ENCODE assay signal across 9 mouse cellular contexts in the genomic region with DNA sequence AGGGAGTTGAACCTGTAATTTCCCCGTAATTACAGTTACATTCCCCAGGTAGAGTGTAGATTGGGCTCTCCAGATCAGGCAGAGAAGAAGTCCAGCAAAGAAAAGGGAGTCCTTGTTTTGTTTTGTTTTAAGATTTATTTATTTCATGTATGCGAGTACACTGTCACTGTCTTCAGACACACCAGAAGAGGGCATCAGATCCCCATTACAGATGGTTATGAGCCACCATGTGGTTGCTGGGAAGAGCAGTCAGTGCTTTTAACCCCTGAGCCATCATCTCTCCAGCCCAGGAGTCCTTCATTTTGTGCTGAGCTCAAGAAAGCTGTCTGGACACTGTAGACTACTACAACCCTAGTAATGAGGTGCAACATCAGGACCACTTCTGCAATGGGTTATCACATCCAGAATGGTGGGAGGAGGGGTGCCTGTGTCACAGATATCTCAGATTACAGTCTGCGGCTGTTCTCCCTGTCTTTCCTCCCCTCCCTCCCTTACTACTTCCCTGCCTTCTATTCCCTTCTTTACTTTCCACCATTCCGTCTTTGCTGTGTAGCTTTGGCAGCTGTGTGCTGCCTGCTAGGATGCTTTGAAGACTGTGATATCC. TPM values are rescaled to one million over a fixed set of nuclear protein-coding genes. Genes with fewer than 3 reads are reported as not detected.
A peak's percentile ranks its signal among the peaks of the same experiment; 100 is the strongest.
DNase-seq lines count a peak whose midpoint lies in the region; ATAC-seq lines count a peak whose summit lies in the region.
"Had no signal": no experiment of that assay in that cellular context is flagged by ENCODE, and none has a peak within 500 bp of the region (broad histone marks: within the 10 kb centered on the region; RNA-seq: fewer than 3 reads in every experiment).

No protein-coding gene starts in this region.

- H3K4me3 ChIP-seq in neural tube, embryonic 11.5 days (ENCODE audit: low read depth, low read length) = no peak overlapping the region
- no peak overlapping the region for H3K4me3 ChIP-seq in forebrain, embryonic 13.5 days
- peak overlapping the region; percentile 4; the same call in 1 of the 2 replicates for H3K4me3 ChIP-seq in limb, embryonic 11.5 days (ENCODE audit: low read depth, low read length)
- H3K4me3 ChIP-seq in stomach, embryonic 16.5 days (replicated peaks; ENCODE audit: low read length) = peak overlapping the region; percentile 42
- H3K4me3 ChIP-seq: erythroblast, embryonic 14.5 days had no signal

- H3K9me3 ChIP-seq in neural tube, embryonic 11.5 days (ENCODE audit: control insufficient read depth, low read length) = no peaks in the 10 kb centered on the region
- no peaks in the 10 kb centered on the region for H3K9me3 ChIP-seq in forebrain, embryonic 13.5 days (replicated peaks)
- no peaks in the 10 kb centered on the region for H3K9me3 ChIP-seq in limb, embryonic 11.5 days (ENCODE audit: control insufficient read depth, low read length)
- H3K9me3 ChIP-seq in stomach, embryonic 16.5 days (replicated peaks; ENCODE audit: control insufficient read depth, low read length) = no peaks in the 10 kb centered on the region

- H3K9ac ChIP-seq in neural tube, embryonic 11.5 days (ENCODE audit: low read length) = no peak overlapping the region
- H3K9ac ChIP-seq in forebrain, embryonic 13.5 days = no peak overlapping the region
- no peak overlapping the region for H3K9ac ChIP-seq in limb, embryonic 11.5 days (ENCODE audit: low read length)
- H3K9ac ChIP-seq in stomach, embryonic 16.5 days (ENCODE audit: low read length) = peak overlapping the region; percentile 44; the same call in 1 of the 2 replicates

- H3K27ac ChIP-seq in neural tube, embryonic 11.5 days (ENCODE audit: low read depth, low read length) = no peak overlapping the region
- H3K27ac ChIP-seq in forebrain, embryonic 13.5 days = no peak overlapping the region
- no peak overlapping the region for H3K27ac ChIP-seq in limb, embryonic 11.5 days (replicated peaks; ENCODE audit: low read depth, low read length)
- H3K27ac ChIP-seq in stomach, embryonic 16.5 days (ENCODE audit: low read length) = peak overlapping the region; percentile 53; the same call in 1 of the 2 replicates

- H3K36me3 ChIP-seq in neural tube, embryonic 11.5 days (ENCODE audit: control insufficient read depth, insufficient read depth, low read length) = no peaks in the 10 kb centered on the region
- H3K36me3 ChIP-seq in forebrain, embryonic 13.5 days (ENCODE audit: poor library complexity, severe bottlenecking) = no peaks in the 10 kb centered on the region
- no peaks in the 10 kb centered on the region for H3K36me3 ChIP-seq in limb, embryonic 11.5 days (ENCODE audit: control insufficient read depth, insufficient read depth, low read length)
- H3K36me3 ChIP-seq in stomach, embryonic 16.5 days (ENCODE audit: control insufficient read depth, insufficient read depth, low read length) = no peaks in the 10 kb centered on the region

- no peaks in the 10 kb centered on the region for H3K27me3 ChIP-seq in neural tube, embryonic 11.5 days (ENCODE audit: control insufficient read depth, insufficient read depth, low read length)
- H3K27me3 ChIP-seq in forebrain, embryonic 13.5 days = peaks cover 5% of the 10 kb centered on the region; the same call in 1 of the 2 replicates
- no peaks in the 10 kb centered on the region for H3K27me3 ChIP-seq in limb, embryonic 11.5 days (ENCODE audit: control insufficient read depth, insufficient read depth, low read length)
- no peaks in the 10 kb centered on the region for H3K27me3 ChIP-seq in stomach, embryonic 16.5 days (ENCODE audit: control insufficient read depth, insufficient read depth, low read length)

- DNase-seq in neural tube, embryonic 11.5 days (ENCODE audit: low spot score) = no peak
- DNase-seq in neural tube, embryonic 10.5 days (ENCODE audit: extremely low spot score, low spot score) = no peak
- peak; percentile 34 for DNase-seq in limb, embryonic 11.5 days (ENCODE audit: low spot score)
- no peak for DNase-seq in spleen, postnatal 10 days (ENCODE audit: low spot score in 2 of 2)

- WGBS in neural tube, embryonic 11.5 days = 40% methylated on average over 4 of the region's 4 CpGs
- WGBS in forebrain, embryonic 13.5 days = 40% methylated on average over 4 of the region's 4 CpGs
- 38% methylated on average over 4 of the region's 4 CpGs for WGBS in limb, embryonic 11.5 days
- 47% methylated on average over 4 of the region's 4 CpGs for WGBS in stomach, embryonic 16.5 days

- 0 out of 2 replicates have a peak, but pooled peaks cover 3% of the 10 kb centered on the region for H3K4me1 ChIP-seq in neural tube, embryonic 11.5 days (ENCODE audit: control insufficient read depth, insufficient read depth, low read length)
- H3K4me1 ChIP-seq in forebrain, embryonic 13.5 days = peaks cover 7% of the 10 kb centered on the region
- H3K4me1 ChIP-seq in limb, embryonic 11.5 days (ENCODE audit: control insufficient read depth, insufficient read depth, low read length) = peaks cover 6% of the 10 kb centered on the region; the same call in 1 of the 2 replicates
- peaks cover 3% of the 10 kb centered on the region; the same call in 1 of the 2 replicates for H3K4me1 ChIP-seq in stomach, embryonic 16.5 days (ENCODE audit: control insufficient read depth, insufficient read depth, low read length)

- no peak for ATAC-seq in neural tube, embryonic 11.5 days (ENCODE audit: insufficient read depth, low FRiP score, low TSS enrichment)
- no peak for ATAC-seq in forebrain, embryonic 13.5 days
- 0 out of 2 replicates have a peak, but pooled peaks have one; percentile 44 for ATAC-seq in limb, embryonic 11.5 days (ENCODE audit: insufficient number of reproducible peaks, low FRiP score, low TSS enrichment, low read depth)
- no peak for ATAC-seq in stomach, embryonic 16.5 days (ENCODE audit: insufficient read depth, low FRiP score)
- no peak for ATAC-seq in cerebellum, adult (ENCODE audit: insufficient number of reproducible peaks, low FRiP score, low TSS enrichment)
- ATAC-seq in inflammation-experienced regulatory T-cells, adult 6 months = no peak

- H3K4me2 ChIP-seq in neural tube, embryonic 11.5 days (ENCODE audit: low read depth) = peak overlapping the region; percentile 33
- peak overlapping the region; percentile 46 for H3K4me2 ChIP-seq in forebrain, embryonic 13.5 days
- H3K4me2 ChIP-seq in limb, embryonic 11.5 days (ENCODE audit: low read depth, severe bottlenecking) = peak overlapping the region; percentile 45
- peak overlapping the region; percentile 56 for H3K4me2 ChIP-seq in stomach, embryonic 16.5 days (ENCODE audit: low read depth, low read length)

RNA-seq across cellular contexts. Expression of gene Cyb5r3, which starts 36.8 kb away (rescaled TPM):
- polyA plus RNA-seq in neural tube, embryonic 11.5 days (2014; fragmentation: Nextera tagmentation; extraction: Ambion mirVana) = 175 and 179 TPM in 2 replicates
- polyA plus RNA-seq in forebrain, embryonic 13.5 days (2015; fragmentation: Nextera tagmentation; extraction: Ambion mirVana) = 99.0 and 107 TPM in 2 replicates
- polyA plus RNA-seq in limb, embryonic 11.5 days (2014; fragmentation: Nextera tagmentation; extraction: Ambion mirVana) = 136 and 149 TPM in 2 replicates
- polyA plus RNA-seq in stomach, embryonic 16.5 days (2015; fragmentation: Nextera tagmentation; extraction: Ambion mirVana) = 211 and 262 TPM in 2 replicates
- 10 to 100 TPM; 58.4 to 85.8 (median 76.2) TPM for polyA plus RNA-seq in inflammation-experienced regulatory T-cells, adult 6 months (2017; shearing (Covaris generic))

RNA-seq across cellular contexts. Expression of gene A4galt, which starts 42.4 kb away (rescaled TPM):
- 0.60 and 0.81 TPM in 2 replicates for polyA plus RNA-seq in neural tube, embryonic 11.5 days (2014; fragmentation: Nextera tagmentation; extraction: Ambion mirVana)
- polyA plus RNA-seq in forebrain, embryonic 13.5 days (2015; fragmentation: Nextera tagmentation; extraction: Ambion mirVana) = 1.5 and 2.2 TPM in 2 replicates
- 0.18 TPM in 1 of 2 replicates, not detected in the other for polyA plus RNA-seq in limb, embryonic 11.5 days (2014; fragmentation: Nextera tagmentation; extraction: Ambion mirVana)
- polyA plus RNA-seq in stomach, embryonic 16.5 days (2015; fragmentation: Nextera tagmentation; extraction: Ambion mirVana) = 15.3 and 16.9 TPM in 2 replicates
- not detected for polyA plus RNA-seq in inflammation-experienced regulatory T-cells, adult 6 months (2017; shearing (Covaris generic))
- polyA plus RNA-seq: erythroblast, embryonic 14.5 days had no signal

Comparison
In these comparisons a context has a peak if more than half of its experiments do, and no peak if none do; other contexts are left out.
1. H3K4me3 ChIP-seq: peak in limb, embryonic 11.5 days (single experiment) and stomach, embryonic 16.5 days (single experiment); none in neural tube, embryonic 11.5 days (single experiment) and forebrain, embryonic 13.5 days (single experiment).
2. Peak in every context shown above with its lines, with median percentiles within 50 percentile points of each other: H3K4me2 ChIP-seq.